Mouse (Mus musculus) liver, postnatal 0 days (tissue): ENCODE results near the gene Olfr516.

Source experiments
- CTCF ChIP-seq: sonication (generic); IDR thresholded peaks from 2 replicates; pipeline ENCODE4 v1.5.1; 2016; ENCODE audit warnings: antibody characterized with exemption, low read depth
- EP300 ChIP-seq: IDR thresholded peaks from 2 replicates; pipeline ENCODE4 v1.6.1; 2016; ENCODE audit warnings: antibody characterized with exemption, low read depth, mild to moderate bottlenecking

DNA sequence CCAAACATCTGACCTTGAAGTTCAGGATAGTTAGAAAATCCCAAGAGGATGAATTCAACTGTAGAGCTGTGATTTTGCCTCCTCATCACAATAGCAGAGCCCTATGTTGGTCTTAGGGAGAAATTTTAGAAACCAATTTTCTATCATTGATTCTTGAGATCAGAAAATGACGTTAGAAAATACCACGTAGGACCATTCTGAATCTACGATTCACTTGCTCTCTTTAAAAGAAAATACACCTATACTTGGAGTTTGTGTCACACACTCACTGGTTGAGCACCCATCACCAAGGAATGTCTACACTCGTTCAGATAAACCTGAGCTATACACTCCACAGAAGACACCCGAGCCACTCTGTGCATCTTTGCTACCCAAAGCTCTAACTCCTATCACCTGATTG, 44.0 kb upstream of the Olfr516 start, which contains the start of gene Olfr519:
- TF ChIP-seq CTCF (no peak), EP300 (no peak)
